Mouse (Mus musculus) stomach, embryonic 14.5 days (tissue): Measurements from ENCODE around the gene Sdccag8. TPM values are rescaled to one million over a fixed set of nuclear protein-coding genes. Genes with fewer than 3 reads are reported as not detected.

Source experiments
- ATAC-seq: fragments of 200-750 bp; cut with Nextera tagmentation; 2 replicates; pipeline ENCODE4 v1.8.0; 2017; ENCODE audit warnings: low read depth, moderate TSS enrichment; ENCODE audit not compliant: insufficient number of reproducible peaks, insufficient read depth, low FRiP score
- H3K27ac ChIP-seq: fragments of 300-500 bp; sonication (generic); 2 replicates; pipeline ENCODE4 v1.5.1; 2014; ENCODE audit warnings: mild to moderate bottlenecking, low read length, moderate library complexity, mixed read lengths
- H3K27me3 ChIP-seq: fragments of 300-500 bp; sonication (generic); 2 replicates; pipeline ENCODE4 v1.6.1; 2014; ENCODE audit warnings: low read length, control low read depth, mixed read lengths; ENCODE audit not compliant: control insufficient read depth, insufficient read depth
- H3K36me3 ChIP-seq: fragments of 300-500 bp; sonication (generic); 2 replicates; pipeline ENCODE4 v1.6.1; 2014; ENCODE audit warnings: mild to moderate bottlenecking, control low read depth, low read length, moderate library complexity, mixed read lengths; ENCODE audit not compliant: control insufficient read depth, insufficient read depth
- H3K4me1 ChIP-seq: fragments of 300-500 bp; sonication (generic); 2 replicates; pipeline ENCODE4 v1.6.1; 2014; ENCODE audit warnings: low read length, control low read depth, mixed read lengths; ENCODE audit not compliant: control insufficient read depth, insufficient read depth
- H3K4me2 ChIP-seq: fragments of 300-500 bp; sonication (generic); replicated peaks from 2 replicates; pipeline ENCODE4 v1.6.1; 2014; ENCODE audit warnings: low read depth, low read length, control low read depth
- H3K4me3 ChIP-seq: fragments of 300-500 bp; sonication (generic); 2 replicates; pipeline ENCODE4 v1.5.1; 2014; ENCODE audit warnings: low read depth, low read length, control low read depth
- H3K9ac ChIP-seq: fragments of 300-500 bp; sonication (generic); replicated peaks from 2 replicates; pipeline ENCODE4 v1.6.1; 2014; ENCODE audit warnings: low read depth, mild to moderate bottlenecking, control low read depth, low read length, moderate library complexity, mixed read lengths
- H3K9me3 ChIP-seq: fragments of 300-500 bp; sonication (generic); 2 replicates; pipeline ENCODE4 v1.6.1; 2016; ENCODE audit warnings: low read depth, low read length, control low read depth; ENCODE audit not compliant: control insufficient read depth
- WGBS: fragments of 180-500 bp; shearing (Covaris S2); extraction: QIAGEN DNeasy Blood & Tissue Kit; methylation state at CpG from one replicate; pipeline ENCODE4 v1.1.7; 2014; 5-methylcytosine and 5-hydroxymethylcytosine counted together
- polyA plus RNA-seq: library from polyadenylated mRNA; unstranded; fragments of >200 nt; fragmentation: Nextera tagmentation; extraction: Ambion mirVana; gene quantifications from 2 replicates; pipeline ENCODE4 v1.2.1, GENCODE M21; 2014

Sdccag8 gene
- polyA plus RNA-seq, 1 experiment from 2014 or later: 17.6 TPM

DNA sequence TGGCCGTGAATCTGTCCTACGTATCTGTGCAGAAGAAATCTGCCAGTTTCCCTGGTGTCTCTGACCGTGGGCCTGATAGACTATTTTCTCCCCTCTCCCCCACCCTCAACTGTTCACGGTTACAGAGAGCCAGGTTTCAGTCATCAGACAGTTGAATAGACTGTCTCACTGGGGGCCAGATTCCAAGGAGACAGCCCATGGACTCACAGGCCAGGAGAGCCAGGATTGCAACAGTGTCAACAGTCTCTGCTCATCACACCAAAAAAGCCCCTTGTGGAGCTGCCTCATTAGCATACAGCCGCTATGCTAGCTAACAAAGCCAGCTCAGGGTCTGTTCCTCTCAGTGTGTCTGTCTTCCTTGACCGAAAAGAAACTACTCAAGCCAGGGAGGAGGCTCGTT, 179.6 kb downstream of the Sdccag8 start:
- 60% methylated on average over 7 of the region's 7 CpGs for whole genome bisulfite sequencing
- no peak overlapping the region for H3K4me3 ChIP-seq
- H3K27ac ChIP-seq: no peak overlapping the region
- peaks cover 21% of the 10 kb centered on the region for H3K4me1 ChIP-seq
- no peaks in the 10 kb centered on the region for H3K9me3 ChIP-seq
- no peak for ATAC-seq
- H3K4me2 ChIP-seq: no peak overlapping the region
- no peaks in the 10 kb centered on the region for H3K27me3 ChIP-seq
- H3K9ac ChIP-seq: no peak overlapping the region
- H3K36me3 ChIP-seq: no peaks in the 10 kb centered on the region

- H3K36me3 ChIP-seq: no peaks in the 10 kb centered on the region
- H3K4me3 ChIP-seq: no peak overlapping the region
- H3K27ac ChIP-seq: no peak overlapping the region
- no peak for ATAC-seq
- no peaks in the 10 kb centered on the region for H3K27me3 ChIP-seq
- 51% methylated on average over 11 of the region's 11 CpGs for WGBS
- no peak overlapping the region for H3K9ac ChIP-seq
- no peak overlapping the region for H3K4me2 ChIP-seq
- no peaks in the 10 kb centered on the region for H3K9me3 ChIP-seq
- H3K4me1 ChIP-seq: peaks cover 20% of the 10 kb centered on the region
Measured at GRCm38 (mm10) chr1:176994707-176995418, 180.4 kb downstream of the Sdccag8 start.

DNA sequence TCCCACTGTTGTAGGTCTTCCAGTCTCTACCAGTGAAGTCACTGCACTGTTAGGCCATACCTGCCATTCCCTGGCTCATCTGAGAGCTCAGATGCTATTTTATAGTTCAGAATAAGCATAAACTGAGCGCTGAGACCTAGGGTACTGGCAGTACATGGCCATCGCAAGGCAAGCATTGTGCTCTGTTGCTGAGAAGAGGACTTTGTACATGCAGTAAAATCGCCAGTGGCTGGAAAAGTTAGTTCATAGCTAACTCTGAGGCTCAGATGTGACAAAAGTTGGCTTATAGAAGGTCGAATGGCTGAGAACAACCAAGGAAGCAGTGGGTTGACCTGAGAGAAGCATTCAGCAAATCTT, 180.9 kb downstream of the Sdccag8 start:
- Histone ChIP-seq H3K4me1 (peaks cover 15% of the 10 kb centered on the region), H3K27ac (no peak overlapping the region)
- WGBS: 82% methylated on average over 4 of the region's 4 CpGs

GRCm38 (mm10) chr1:176996166-176996565, 181.7 kb downstream of the Sdccag8 start:
- no peak overlapping the region for H3K9ac ChIP-seq
- no peaks in the 10 kb centered on the region for H3K9me3 ChIP-seq
- 93% methylated on average over 3 of the region's 3 CpGs for WGBS
- H3K4me3 ChIP-seq: no peak overlapping the region
- H3K27ac ChIP-seq: no peak overlapping the region
- H3K4me2 ChIP-seq: no peak overlapping the region
- H3K36me3 ChIP-seq: no peaks in the 10 kb centered on the region
- peaks cover 14% of the 10 kb centered on the region for H3K4me1 ChIP-seq
- no peak for ATAC-seq
- H3K27me3 ChIP-seq: no peaks in the 10 kb centered on the region

More for the DNA sequence above, 180.9 kb downstream of the Sdccag8 start:
- no peaks in the 10 kb centered on the region for H3K9me3 ChIP-seq
- H3K9ac ChIP-seq: no peak overlapping the region
- no peak overlapping the region for H3K4me3 ChIP-seq
- H3K4me2 ChIP-seq: no peak overlapping the region
- ATAC-seq: no peak
- H3K36me3 ChIP-seq: no peaks in the 10 kb centered on the region
- H3K27me3 ChIP-seq: no peaks in the 10 kb centered on the region

DNA sequence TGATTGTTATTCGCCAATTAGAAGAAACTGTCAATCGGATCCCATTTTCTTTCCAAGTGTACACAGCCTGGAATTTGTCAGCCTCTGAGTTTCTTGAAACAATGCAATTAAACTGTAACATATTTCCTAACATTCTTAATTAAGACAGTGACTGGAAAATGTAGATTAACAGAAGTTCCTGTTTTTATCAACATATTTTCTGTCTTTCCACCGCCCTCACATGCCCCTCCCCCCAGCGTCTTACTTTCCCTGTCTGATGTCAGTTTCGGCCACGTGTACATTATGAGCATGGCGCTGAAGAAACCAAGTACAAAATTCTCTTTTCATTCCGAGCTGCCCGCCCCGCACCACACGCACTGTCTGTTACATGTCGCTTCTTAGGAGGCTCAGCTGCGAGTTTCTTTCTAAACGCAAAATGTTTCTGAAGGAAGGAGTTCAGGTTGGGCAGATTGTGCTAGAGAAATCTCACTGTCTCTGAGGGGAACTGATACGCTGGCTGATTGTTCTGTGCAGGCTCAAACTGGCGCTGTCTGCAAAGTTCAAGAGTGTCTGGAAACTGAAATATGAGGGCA, 182.3 kb downstream of the Sdccag8 start:
- no peaks in the 10 kb centered on the region for H3K9me3 ChIP-seq
- no peak overlapping the region for H3K4me2 ChIP-seq
- ATAC-seq: no peak
- no peaks in the 10 kb centered on the region for H3K27me3 ChIP-seq
- no peak overlapping the region for H3K27ac ChIP-seq
- 44% methylated on average over 16 of the region's 16 CpGs for WGBS
- peaks cover 14% of the 10 kb centered on the region for H3K4me1 ChIP-seq
- no peaks in the 10 kb centered on the region for H3K36me3 ChIP-seq
- no peak overlapping the region for H3K4me3 ChIP-seq
- H3K9ac ChIP-seq: no peak overlapping the region

DNA sequence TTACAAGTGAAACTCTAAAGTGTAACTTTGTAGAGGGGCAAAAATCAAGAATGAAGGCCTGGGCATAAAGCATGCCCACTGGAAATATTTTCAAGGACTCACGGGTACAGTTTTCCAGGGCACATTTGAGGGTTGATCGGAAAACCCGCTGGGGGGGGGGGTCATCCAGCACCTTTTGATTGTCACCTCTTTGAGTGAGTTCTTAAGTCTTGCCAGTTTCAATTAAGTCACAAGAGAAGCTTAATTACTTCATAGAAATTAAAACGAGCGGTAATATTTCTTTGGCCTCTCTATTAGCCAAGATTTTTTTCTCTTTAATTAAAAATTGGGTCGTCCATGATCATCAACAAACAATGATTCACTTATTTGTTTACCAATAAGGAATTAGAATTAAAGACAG, 182.8 kb downstream of the Sdccag8 start:
- Histone ChIP-seq H3K27me3 (no peaks in the 10 kb centered on the region), H3K9ac (no peak overlapping the region), H3K4me1 (peaks cover 14% of the 10 kb centered on the region), H3K9me3 (no peaks in the 10 kb centered on the region), H3K27ac (no peak overlapping the region), H3K4me3 (no peak overlapping the region), H3K4me2 (no peak overlapping the region), H3K36me3 (no peaks in the 10 kb centered on the region)
- 69% methylated on average over 6 of the region's 6 CpGs for WGBS
- ATAC-seq: no peak

DNA sequence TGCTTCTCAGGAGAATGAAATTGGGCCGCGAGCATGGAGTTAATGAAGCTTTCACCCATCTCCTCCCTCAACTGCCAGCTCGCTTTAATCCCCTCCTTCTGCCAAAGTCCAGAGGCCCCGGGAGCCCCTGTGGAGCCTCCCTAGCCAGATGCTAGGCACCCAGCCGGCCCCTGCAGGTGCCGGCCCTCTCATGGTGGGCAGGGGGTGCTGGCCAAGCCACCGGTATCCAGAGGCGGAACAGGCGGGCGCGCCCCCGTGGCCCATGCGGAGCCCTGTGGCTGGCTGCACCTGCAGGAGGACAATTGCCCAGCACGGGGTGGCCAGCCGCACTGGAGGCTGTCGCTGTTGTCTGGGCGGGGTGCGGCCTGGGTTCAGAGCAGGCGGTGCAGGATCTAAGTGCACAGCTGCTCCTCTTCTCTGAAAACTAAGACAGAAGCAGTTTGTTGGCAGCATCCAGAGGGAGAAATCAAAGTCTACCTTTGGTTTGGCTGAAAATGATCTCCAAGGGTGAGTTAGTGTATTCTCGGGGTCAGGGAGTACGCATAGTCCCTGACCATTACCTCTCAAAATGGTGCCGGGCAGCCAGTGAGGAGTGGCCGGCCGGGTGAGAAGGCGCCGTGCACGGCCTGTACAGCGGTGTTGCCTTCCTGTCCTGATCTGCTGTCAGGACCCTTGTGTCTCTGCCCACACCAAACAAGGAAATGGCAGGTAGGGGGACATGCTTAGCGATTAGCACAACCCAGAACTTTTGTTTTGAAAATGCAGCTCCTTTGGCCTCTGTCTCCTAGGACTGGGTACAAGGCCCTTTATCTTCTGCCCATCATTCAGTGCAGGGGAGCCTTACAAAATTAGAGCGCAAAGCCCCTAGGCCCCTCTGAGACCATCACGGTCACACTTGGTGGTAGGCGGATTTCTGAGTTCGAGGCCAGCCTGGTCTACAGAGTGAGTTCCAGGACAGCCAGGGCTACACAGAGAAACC, 183.5 kb downstream of the Sdccag8 start:
- H3K9ac ChIP-seq: peak overlapping the region; percentile 6; the same call in 1 of the 2 replicates
- no peak overlapping the region for H3K4me3 ChIP-seq
- H3K4me1 ChIP-seq: peaks cover 14% of the 10 kb centered on the region
- peak overlapping the region; percentile 29 for H3K4me2 ChIP-seq
- no peaks in the 10 kb centered on the region for H3K36me3 ChIP-seq
- H3K27ac ChIP-seq: no peak overlapping the region
- peak; percentile 51; the same call in 1 of the 2 replicates for ATAC-seq
- 50% methylated on average over 33 of the region's 33 CpGs for WGBS
- H3K27me3 ChIP-seq: no peaks in the 10 kb centered on the region
- H3K9me3 ChIP-seq: no peaks in the 10 kb centered on the region

- Histone ChIP-seq H3K27ac (no peak overlapping the region), H3K9me3 (no peaks in the 10 kb centered on the region), H3K4me1 (peaks cover 14% of the 10 kb centered on the region), H3K27me3 (no peaks in the 10 kb centered on the region), H3K4me3 (no peak overlapping the region), H3K36me3 (no peaks in the 10 kb centered on the region), H3K9ac (no peak overlapping the region), H3K4me2 (no peak overlapping the region)
- peak; percentile 42 for ATAC-seq
- WGBS: 24% methylated on average over 6 of the region's 6 CpGs
Measured at GRCm38 (mm10) chr1:176999011-176999410, 184.6 kb downstream of the Sdccag8 start.
